Mouse (Mus musculus) telencephalon, adult 2 months (tissue): ENCODE measurements around the gene Slc16a9.
A peak's percentile ranks its signal among the peaks of the same experiment; 100 is the strongest.

Source experiments
- DNase-seq: peaks from one replicate; pipeline ENCODE4 v3.0.0-alpha.2; 2011; ENCODE audit warnings: low read depth, low spot score

The Slc16a9 gene

GRCm38 (mm10) chr10:70250354-70250753 is 5.5 kb downstream of the Slc16a9 start:
- no peak for DNase-seq

DNA sequence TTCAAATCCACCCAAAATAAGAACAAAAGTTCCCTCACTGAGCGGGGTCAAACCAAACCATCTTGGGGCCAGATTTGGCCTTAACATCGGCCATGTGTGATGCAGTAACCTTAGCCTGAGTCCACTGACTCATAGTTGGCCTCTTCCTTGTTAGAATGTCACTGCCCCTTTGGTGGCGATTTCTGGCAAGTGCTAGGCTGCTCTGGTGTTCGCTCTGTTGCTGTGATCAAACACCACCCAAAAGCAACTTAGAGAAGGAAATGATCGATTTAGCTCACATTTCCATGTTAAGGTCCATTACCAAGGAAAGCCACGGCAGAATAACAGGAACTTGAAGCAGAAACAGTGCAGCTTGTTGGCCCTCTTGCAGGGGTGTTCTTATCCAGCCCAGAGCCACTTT is 5.9 kb downstream of the Slc16a9 start:
- no peak for DNase-seq

- DNase-seq: no peak
Observed at GRCm38 (mm10) chr10:70254666-70255065, 9.8 kb downstream of the Slc16a9 start.

- DNase-seq: no peak
Observed at GRCm38 (mm10) chr10:70255601-70256210, 10.8 kb downstream of the Slc16a9 start.

DNA sequence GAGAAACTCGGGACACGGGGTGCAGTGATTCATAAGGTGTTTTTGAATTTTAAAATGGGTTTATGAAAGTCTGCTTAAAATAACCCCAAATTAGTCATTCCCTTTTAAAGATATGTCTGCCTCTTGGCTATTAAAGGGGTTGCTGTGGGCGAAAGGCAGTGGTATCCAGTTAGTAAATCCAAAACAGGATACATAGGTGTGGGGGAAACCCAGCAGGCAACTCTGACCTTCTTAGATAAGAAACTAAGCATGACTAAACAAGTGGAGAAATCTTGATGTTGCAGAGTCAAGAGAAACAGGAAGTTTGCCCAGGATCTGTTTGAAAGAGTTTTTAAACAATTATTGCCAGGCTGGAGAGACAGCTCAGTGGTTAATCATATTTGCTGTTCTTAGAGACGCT is 12.1 kb downstream of the Slc16a9 start:
- DNase-seq: no peak

- DNase-seq: no peak
Observed at GRCm38 (mm10) chr10:70260904-70261303, 16.0 kb downstream of the Slc16a9 start.

DNA sequence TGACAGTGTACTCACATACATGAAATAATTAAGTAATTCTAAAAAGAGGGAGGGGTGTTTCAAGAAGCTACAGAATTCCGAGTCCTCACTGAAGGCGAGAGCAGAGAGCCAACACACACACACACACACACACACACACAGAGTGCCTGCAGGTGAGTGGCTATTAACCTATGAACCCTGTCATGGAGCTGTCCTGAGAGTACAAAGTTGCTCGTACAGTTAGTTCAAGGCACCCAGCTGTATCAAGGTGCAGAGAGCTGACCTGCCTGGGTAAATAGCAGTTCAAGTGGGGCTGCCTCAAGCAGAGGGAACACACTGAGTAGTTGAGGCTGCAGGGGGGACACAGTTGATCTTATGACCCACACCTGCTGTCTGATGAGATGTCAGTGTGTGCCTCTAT is 17.2 kb downstream of the Slc16a9 start:
- no peak for DNase-seq

- no peak for DNase-seq
Observed at GRCm38 (mm10) chr10:70263681-70264189, 18.8 kb downstream of the Slc16a9 start.

DNA sequence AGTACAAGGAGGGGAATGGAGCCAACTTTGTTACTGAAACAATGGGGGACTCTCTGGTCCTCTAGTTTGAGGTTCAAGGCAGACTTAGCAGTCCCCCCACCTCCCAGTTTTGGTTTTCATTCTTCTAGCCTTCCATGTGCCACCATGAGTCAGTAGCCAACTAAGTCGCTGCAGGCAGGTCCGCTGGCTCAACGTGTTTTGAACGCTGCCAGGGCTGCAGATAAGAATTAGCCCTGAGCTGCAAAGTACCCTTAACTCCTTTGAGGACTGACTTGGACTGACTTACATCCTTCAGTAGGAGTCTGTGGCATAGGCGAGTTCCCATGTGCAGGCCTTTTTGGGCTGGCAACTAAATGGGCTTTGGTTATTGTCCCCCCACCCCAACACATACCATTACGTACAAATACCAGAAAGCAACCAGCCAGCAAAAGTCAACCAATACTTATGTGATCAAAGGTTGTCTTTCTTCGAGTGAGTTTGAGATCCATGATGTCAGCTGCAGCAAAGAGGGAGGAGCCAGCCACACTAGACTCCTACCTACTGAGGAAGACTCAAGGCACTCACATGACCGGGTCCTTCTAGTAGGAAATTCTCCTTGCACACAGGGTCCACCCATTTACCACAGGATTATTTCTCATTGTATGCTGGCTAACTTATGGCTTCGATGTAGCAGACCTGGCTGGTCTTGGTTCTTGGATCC is 19.6 kb downstream of the Slc16a9 start:
- no peak for DNase-seq

DNA sequence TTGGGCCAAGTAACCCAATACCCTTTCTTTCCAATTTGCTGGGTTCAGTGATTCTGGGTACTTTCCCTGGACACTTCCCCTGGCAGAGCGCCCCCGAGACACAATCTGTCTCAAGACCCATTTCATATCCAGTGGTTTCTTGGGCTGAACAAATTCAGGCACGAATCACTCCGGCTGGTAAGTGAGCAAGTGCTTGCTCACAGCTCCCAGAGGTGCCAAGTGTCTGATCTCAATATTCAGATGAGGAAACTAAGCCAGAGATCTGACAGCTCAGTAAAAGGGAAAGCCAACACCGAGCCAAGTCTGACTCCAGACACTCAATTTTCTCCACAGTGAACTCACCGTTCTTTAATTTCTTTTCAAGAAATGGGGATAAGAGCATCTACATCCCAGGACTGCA is 21.6 kb downstream of the Slc16a9 start:
- no peak for DNase-seq

DNA sequence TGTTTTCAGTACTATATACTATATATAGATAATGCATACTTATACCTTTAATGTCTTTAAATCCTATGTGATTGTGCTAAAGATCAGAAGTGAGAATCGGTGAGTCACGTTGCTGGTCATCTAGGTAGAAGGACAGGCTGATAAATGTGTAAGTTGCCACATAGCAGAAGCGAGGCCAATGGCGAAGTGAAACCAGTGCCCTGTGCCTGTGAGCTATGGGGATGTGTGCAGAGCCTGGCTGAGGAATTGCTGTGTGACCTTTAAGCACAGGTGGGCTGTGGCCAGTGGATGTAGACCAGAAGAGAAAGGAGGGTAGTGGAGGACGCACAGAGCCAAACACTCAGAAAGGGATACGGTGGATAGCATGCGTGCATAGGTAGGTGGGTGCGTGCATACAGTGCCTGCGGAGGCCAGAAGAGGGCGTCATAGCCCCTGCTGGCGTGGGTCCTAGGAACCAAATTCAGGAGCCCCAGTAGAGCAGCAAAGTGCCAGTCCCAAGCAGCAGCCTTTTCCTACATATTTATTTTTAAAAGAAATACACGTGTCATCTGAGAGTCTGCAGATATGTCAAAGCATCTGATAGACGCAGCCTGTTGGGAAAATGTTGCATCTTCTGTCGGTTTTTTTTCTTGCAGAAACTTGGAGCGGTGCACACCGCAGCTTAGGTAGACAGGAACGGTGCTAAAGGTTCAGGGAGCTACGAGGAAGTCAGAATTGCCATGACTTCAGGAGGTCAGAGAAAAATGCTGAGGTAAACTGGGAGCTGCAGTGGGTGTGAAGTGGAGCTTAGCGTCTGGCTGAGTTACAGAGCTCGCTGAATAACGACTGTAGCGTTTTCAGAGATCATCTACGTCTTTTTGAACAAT is 23.9 kb downstream of the Slc16a9 start:
- no peak for DNase-seq

- DNase-seq: no peak
Observed at GRCm38 (mm10) chr10:70269447-70269787, 24.5 kb downstream of the Slc16a9 start.

GRCm38 (mm10) chr10:70276678-70277077 is 31.8 kb downstream of the Slc16a9 start:
- DNase-seq: no peak

GRCm38 (mm10) chr10:70279349-70279748 is 34.4 kb downstream of the Slc16a9 start:
- no peak for DNase-seq

- no peak for DNase-seq
Observed at GRCm38 (mm10) chr10:70287825-70288235, 42.9 kb downstream of the Slc16a9 start.

GRCm38 (mm10) chr10:70288406-70289327 is 43.8 kb downstream of the Slc16a9 start:
- no peak for DNase-seq

DNA sequence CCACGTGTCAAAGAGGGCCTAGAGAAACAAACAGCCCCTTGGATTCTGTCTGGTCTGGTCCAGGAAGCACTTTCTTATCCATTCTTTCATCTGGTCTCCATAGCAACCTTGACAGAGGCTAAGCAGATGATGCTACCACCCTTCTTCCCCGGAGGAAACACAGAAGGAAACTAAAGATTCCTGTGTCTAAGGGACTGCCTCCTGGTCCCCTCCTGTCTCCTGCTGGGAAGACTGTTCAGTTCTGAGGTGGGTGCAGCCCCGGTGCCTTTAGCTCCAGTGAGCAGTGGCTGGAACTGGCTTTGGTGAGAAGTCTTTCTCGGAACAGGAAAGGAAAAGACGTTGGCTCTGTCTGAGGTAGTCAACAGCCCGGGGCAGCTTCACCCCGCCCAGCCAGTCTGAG is 47.1 kb downstream of the Slc16a9 start:
- DNase-seq: peak; percentile 16

- no peak for DNase-seq
Observed at GRCm38 (mm10) chr10:70294094-70294493, 49.2 kb downstream of the Slc16a9 start.

- peak; percentile 43 for DNase-seq
Observed at GRCm38 (mm10) chr10:70296531-70297366, 51.8 kb downstream of the Slc16a9 start.

- DNase-seq: no peak
Observed at GRCm38 (mm10) chr10:70299118-70299517, 54.2 kb downstream of the Slc16a9 start.
